Mouse (Mus musculus): Measurements from ENCODE around the gene Slco1a4.

Slco1a4 gene

DNA sequence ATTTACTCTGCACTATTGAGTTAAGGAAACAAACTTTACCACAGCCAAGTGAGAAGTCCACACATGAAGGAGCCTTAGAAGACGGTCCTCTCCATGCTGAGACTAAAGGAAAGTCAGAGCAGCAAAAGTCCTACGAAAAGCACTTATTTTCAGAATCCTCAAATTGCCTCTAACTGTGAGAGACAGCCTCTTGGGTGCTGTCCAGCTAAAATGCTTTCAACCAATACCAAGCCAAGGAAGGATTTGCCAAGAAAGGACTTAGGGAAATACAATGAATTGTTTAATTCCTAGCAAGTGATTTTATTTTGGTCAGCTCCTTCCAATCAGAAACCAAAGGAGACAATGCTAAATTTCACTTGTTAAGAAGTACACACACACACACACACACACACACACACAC, at the start of gene Slco1a4:
Gene Slco1a4, minus strand, starts transcription at position 115 of the 400 bp plus-strand sequence.
- no peak for TF ChIP-seq GATA4 (IDR thresholded peaks at IDR 0.05; ENCODE audit: insufficient replicate concordance, low read length)

DNA sequence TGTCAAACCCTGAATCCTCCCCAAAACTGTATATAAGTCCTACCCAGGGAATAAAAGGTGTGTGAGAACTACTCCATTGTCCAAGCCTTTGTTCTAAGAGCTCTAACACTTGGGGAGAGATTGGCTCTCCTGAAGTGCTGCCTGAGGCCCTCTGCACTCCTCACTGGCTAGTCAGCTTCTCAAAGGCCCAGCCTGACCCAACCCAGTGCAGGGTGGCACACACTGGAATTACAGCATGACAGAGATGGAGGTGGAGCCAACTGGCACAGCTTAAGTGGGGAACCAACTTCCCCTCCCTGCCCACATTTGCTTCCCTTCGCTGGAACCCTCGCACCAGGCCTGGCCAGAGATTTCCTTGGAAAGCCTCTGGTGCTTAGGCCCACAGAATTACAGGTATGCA, 42.2 kb upstream of the Slco1a4 start:
- no peak for TF ChIP-seq GATA4 (IDR thresholded peaks at IDR 0.05; ENCODE audit: insufficient replicate concordance, low read length)

DNA sequence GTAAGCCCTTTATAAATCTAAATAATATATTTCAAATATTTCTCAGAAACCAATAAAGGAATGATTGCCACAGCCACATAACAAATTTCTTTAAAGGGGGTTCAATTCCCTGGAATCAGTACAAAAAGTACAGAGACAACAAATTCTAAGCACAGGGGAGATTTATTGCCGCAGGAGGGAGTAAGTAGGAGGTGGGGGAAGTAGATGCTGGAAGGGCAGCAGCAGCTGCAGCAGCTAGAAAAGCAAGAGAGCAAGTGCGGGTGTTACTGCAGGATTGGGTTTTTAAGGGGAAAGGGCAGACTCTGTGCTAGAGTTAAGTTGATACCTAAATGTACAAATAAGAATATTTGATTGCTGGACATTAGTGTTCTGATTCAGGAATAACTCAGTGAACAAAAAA, 33.7 kb upstream of the Slco1a4 start:
- TF ChIP-seq GATA4 (IDR thresholded peaks at IDR 0.05; ENCODE audit: insufficient replicate concordance, low read length): no peak

DNA sequence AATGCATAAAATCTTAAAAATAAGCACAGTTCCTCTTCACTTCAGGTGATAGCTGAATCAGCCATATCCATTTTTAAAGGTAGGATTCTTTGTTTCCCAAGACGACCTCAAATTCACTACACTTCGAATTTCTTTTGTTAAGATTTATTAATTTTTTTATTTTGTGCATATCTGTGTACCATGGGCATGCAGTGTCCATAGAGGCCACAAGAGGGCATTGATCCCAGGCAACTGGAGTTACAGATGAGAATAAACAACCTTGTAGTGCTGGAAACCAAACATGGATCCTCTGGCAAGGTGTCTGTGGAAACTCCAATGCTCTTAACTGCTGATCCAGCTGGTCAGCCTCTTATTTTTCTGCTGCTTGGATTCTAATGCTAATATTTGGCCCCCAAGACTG, 32.2 kb upstream of the Slco1a4 start:
- no peak for TF ChIP-seq GATA4 (IDR thresholded peaks at IDR 0.05; ENCODE audit: insufficient replicate concordance, low read length)

DNA sequence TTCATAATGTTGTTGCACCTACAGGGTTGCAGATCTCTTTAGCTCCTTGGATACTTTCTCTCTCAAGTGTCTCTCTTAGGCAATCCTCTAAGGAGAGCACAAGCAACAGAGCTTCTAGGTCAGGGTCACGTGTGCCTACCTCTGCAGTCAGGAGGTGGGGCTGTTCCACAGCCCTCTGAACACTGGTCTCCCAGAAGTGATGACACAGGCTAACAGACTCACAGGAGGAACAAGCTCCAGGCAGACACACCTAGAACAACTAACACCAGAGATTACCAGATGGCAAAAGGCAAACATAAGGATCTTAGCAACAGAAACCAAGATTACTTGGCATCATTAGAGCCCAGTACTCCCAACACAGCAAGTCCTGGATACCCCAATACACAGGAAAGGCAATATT, 26.6 kb upstream of the Slco1a4 start:
- no peak for TF ChIP-seq GATA4 (IDR thresholded peaks at IDR 0.05; ENCODE audit: insufficient replicate concordance, low read length)

DNA sequence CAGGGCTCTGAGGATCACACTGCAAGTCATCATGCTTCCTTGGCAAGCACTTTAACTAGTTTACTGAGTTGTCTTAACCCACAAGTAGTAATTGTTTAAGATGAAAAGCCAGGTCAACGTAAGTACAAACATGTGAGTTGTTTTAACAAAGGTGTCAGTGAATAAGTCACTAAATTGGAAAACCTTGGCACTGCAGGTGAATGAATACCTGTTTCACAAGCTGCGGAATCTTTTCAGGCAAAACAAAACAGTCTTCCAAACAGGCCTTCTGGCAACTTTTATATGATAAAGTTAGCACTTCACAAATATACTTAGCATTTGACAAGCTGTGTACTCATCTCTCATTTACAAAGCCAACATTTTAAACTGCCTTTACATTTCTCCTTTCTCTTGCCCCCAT, 15.7 kb upstream of the Slco1a4 start:
- no peak for TF ChIP-seq GATA4 (IDR thresholded peaks at IDR 0.05; ENCODE audit: insufficient replicate concordance, low read length)

DNA sequence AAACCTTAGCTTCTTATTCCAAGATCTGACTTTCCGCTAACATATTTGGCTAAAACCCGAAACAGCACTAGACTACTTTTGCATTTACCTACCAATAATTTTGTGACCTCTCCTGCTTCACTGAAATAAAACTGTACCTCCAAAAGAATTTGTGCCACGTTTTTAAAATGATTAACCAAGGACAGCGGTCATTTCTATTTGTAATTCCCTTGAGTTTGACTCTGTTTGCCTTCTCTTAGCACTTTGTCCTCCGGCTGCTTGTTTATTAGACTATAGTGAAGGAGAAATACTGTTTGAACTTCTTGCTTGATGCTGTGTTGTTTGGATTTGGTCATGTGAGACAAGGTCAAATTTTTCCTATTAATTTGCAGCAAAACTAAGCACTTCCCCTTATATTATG, 12.7 kb upstream of the Slco1a4 start:
- no peak for TF ChIP-seq GATA4 (IDR thresholded peaks at IDR 0.05; ENCODE audit: insufficient replicate concordance, low read length)

DNA sequence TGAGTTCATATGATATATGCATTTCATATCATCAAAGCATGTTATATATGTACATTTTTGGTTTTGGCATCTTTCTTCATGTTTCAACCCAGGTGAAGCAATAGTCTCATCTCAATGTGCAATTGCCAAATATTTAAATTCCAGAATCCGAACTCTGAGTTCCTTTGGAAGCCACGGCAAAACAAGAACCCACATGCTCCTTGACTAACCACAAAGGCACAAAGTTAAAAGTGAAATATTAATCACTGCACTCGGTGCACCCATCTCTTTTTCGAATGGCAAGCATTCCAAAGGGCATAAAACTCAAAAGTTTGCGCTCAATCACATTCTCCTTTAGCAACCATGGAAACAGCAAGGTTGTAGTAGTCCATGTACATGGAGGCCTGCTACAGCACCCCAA, 10.0 kb upstream of the Slco1a4 start:
- no peak for TF ChIP-seq GATA4 (IDR thresholded peaks at IDR 0.05; ENCODE audit: insufficient replicate concordance, low read length)

DNA sequence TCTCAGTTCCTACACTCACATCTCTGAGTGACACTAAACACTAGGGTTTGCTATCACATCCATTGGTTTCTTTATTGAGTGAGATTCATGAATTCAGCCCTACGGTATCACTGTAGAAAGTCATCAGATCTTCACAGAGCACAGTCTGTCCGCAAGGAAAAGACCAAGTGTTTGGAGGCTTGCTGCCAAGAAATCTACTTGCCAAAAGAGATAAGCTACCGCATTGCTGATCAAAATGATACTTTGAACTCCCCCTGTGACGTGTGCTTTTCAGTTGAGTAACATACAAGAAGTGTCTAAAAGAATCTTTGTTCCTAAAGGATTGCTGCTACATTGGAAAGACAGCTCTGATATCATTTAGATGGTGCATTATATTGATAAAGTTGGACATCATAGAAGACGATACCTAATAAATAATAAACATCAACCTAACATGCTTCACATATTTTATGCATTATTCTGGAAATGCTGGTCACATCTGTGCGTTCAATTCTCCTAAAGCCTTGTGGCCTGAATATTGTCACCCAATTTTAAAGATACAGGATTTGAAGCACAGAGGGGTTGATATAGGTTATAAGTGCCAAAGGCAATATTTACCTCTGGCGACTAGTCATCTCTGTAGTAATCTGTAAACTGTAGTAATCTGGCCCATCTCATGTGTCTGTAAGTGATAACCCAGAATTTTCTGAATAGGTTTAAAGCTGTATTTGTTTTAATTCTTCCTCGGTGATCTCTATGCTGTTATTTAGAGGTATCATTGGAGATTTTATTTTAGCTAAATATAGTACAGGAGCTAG, 1.9 kb upstream of the Slco1a4 start:
- TF ChIP-seq GATA4 (IDR thresholded peaks at IDR 0.05; ENCODE audit: insufficient replicate concordance, low read length): peak; percentile 98

DNA sequence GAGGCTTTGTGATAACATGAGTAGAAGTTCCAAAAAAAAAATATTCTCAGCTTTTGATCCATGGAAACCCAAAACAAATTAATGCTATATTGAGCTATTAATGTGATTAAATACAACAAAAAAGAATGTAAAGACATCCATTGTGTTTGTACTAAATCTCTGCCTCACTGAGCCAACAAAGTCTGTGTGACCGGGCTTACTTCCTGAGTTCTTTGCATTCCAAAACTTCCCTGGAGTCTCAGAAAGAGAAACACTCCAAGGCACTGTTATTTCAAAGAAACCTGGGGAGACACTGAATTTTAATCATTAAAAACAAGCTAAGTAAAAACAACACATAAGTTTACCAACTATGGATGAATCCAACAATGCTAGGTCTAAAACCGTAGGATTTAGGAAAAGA, 2.4 kb downstream of the Slco1a4 start:
- TF ChIP-seq GATA4 (IDR thresholded peaks at IDR 0.05; ENCODE audit: insufficient replicate concordance, low read length): no peak

DNA sequence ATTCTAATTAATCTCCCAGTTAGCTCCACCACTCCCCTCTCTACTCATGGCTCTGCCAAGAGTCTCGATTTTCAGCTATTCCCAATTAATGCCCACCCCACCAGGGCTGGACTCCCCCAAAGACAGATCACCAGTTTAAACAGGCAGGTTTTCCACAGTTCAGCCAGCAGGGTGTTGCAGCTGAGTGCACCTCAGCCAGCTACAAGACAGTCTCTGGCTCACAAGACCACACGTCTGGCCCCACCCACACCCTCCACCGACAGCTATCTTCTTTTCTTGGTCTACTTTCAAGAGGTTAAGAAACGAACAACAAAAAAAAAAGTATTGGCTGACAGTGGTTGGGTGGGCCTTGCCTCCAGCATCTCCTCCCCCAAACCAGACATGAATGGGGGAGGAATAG, 6.9 kb downstream of the Slco1a4 start:
- no peak for TF ChIP-seq GATA4 (IDR thresholded peaks at IDR 0.05; ENCODE audit: insufficient replicate concordance, low read length)

DNA sequence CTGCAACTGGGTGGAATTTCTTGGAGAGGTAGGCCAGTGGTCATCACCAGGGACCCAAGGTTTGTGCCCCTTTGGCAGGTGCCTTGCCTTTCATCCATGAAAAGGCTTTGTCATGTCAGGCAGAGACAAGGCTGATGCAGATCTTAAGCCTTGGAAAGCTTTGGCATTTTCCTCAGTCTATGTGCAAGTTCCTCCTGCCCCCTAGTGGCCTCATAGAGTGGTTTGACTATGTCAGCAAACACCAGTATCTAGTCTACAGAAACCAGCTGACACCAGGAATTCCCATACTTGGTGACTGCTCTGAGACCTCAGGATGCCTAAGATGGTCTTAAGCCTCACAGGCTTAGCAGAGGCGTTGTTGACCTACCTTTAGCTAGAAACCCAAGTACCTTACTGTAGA, 58.2 kb downstream of the Slco1a4 start:
- no peak for TF ChIP-seq GATA4 (IDR thresholded peaks at IDR 0.05; ENCODE audit: insufficient replicate concordance, low read length)

DNA sequence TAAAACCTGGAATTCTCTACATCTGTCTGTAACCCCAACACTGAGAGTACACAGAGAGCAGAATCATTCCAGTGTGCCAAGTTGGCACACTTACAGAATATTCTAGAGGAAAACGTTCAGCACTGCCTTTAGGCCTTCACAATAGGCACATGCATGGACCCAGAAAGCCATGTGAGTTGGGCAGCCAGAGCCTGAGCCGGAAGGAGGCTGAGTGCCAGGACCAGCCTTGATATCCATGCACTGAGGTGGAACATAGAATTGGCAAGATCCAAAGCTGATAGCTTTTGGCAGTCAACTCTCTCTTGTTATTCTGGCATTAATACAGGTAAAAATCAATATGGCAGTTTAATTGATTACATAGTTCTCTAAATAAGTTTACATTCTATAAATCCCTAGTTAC, 81.5 kb downstream of the Slco1a4 start:
- 0 out of 2 replicates have a peak, but pooled peaks have one; percentile 34 for TF ChIP-seq GATA4 (IDR thresholded peaks at IDR 0.05; ENCODE audit: insufficient replicate concordance, low read length)

DNA sequence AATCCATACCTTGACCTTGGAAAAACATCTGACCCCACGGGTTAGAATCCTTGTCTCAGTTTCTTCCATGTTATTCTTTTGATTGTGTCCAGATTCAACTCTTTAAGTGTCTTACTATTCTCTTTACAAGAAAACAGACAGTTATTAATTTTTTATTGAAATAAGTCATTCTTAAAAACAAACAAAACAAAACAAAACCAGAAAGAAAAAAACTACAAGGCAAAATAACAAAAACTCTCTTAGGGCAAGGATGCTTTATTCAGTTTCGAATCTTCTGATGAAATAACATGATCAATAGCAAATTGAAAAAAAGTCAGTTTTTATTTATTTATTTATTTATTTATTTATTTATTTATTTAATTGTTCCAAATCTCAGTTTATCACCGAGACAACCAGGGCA, 82.3 kb downstream of the Slco1a4 start, which contains the start of gene Gm5724:
Gene Gm5724, minus strand, starts transcription at position 101 of the 400 bp plus-strand sequence.
- TF ChIP-seq GATA4 (IDR thresholded peaks at IDR 0.05; ENCODE audit: insufficient replicate concordance, low read length): no peak
